Mouse (Mus musculus) cerebellum, adult 11-12 months (tissue): Measurements from ENCODE around the gene Man2a1.
"Not testable (repeated sequence)": the region's sequence is repeated elsewhere in the genome, so short reads cannot be mapped to it uniquely, and the experiment has no call there.

Experiments
- DNase-seq: peaks from one replicate; pipeline ENCODE4 v3.0.0; 2022

The Man2a1 gene

DNA sequence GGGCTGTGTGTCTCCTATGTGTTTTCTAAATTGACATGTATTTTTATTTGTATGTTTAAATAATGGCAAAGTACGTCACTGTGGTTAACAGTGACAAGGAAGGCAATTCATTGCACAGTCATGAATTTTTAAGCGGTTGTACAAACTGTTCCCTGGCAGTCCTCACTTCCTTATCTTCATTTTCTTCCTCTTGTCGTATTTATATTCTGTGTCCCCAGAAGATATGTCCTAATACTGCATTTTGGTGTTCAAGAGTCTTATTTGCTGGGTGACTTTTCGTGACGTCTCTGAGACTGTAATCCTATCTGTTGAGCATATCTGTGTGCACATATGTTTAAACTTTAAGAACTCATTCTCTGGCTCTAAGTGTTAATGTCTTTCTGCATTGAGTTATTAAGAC lies 120.6 kb downstream of the Man2a1 start:
- DNase-seq = no peak

DNA sequence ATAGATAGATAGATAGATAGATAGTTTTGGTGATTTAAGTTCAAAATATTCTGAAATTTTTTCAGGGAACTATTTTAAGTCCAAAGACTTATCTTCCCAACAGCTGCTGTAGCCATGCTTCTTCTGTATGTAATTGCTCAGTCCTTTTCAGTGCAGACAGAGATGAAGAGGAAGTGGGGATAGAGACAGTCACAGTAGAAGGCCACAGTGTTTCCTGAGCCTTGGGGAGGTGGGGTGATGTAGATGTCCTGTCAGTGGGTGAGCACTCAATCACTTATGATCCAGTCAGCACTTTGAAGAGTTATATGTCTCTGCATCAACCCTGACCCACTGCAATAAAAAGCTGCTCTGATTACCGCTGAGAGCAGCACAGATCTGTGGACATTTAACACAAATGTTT lies 122.6 kb downstream of the Man2a1 start:
- DNase-seq = no peak

DNA sequence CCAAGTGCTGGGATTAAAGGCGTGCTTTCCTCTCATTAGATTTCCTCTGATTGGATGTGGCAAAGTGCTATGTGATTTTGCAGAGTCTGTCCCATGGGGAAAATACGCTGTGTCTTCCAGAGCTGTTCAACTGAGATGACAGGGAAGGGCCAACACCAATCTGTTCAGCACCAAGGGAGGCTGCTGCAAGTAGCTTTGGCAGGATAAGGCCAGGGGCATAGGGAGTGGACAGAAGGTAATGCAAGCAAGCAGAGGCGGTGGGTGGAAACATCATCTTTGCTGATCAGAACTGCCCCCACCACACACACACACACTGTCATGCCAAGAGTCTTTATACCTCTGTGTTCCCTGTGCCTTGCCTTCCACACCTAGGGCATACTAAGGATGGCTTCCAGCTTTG lies 124.7 kb downstream of the Man2a1 start:
- no peak for DNase-seq

DNA sequence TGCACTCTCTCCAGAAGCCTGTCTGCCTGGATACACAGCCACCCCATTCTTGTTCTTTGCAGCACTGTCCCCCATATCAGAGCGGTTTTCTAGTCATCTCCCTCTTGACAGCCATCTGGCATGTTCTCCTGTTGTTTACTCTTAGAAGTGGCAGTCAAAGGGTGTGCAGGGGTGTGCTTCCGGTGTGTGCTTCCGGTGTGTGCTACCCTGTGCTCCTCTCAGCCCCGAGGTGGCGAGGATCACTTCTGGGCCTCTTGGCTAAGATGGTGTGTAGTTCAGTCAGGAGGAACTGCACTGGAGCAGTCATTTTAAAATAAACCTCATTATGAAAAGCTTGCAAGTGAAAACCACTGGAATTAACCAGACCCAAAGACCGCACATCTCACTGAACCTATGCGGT lies 125.5 kb downstream of the Man2a1 start:
- no peak for DNase-seq

DNA sequence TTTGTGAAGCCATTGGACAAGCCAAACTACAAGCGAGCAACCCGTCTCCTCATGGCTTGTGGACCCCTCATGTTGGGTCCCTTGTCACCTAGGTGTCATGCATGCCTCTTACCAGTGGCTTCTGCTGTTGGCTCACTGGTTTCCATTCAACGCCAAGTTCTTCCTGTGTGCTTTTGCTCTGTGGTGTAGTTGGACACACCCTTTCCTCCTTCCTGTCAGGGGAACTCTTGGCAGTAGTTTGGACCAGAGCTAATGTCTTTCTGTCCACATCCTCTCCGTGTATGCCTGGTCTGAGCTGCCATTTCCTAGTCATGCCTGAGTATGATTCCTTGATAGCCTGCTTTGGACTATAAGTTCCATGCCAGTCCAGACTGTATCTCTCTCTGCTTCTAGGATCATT lies 135.0 kb downstream of the Man2a1 start:
- no peak for DNase-seq

DNA sequence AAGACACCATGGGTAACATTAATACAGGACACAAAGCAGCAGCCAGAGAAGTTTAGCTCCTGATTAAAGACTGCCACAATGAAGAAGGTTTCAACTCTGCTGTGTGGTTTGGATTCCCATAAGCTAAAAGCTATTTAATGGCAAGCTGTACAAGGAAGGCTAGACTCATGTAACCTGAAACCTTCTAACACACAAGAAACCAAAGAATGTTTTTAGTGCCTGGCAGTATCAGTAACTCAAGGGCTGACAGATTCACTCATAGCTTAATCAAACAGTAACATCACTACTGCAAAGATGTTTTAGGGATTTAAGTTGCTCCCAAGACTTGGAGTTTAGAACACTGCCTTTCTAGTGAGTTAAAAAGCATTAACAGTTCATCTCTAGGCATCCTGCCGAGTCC lies 137.4 kb downstream of the Man2a1 start:
- no peak for DNase-seq

- DNase-seq = peak; percentile 50
Measured at GRCm38 (mm10) chr17:64739129-64739528, 138.6 kb downstream of the Man2a1 start.

- no peak for DNase-seq
Measured at GRCm38 (mm10) chr17:64742715-64743605, 142.4 kb downstream of the Man2a1 start.

GRCm38 (mm10) chr17:64743606-64744300 lies 143.2 kb downstream of the Man2a1 start:
- DNase-seq = no peak

DNA sequence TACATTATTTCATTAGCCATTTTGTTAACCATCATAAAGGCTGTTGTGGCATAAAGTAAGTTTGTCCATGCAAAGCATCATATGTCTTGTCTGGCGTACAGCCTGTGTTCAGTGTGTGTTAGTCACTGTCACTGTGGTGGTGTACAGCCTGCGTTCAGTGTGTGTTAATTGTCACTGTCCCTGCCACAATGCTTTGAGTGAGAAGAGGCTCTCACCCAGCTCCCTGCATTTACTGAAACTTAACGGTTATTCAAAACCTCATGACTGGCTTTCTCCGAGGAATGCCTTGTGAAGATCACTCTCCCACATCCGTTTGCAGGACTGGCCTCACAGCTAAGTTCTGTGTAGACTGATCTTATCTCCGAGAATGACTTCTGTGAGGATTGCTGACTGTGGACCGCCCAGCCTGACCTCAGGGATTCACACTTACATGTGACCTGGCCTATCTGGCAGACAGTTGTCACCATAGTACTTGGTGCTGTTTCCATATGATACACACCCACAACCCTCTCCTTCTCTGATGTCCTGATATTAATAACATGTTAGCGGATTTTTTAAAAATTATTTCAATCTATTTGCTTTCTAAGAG lies 146.2 kb downstream of the Man2a1 start:
- no peak for DNase-seq

DNA sequence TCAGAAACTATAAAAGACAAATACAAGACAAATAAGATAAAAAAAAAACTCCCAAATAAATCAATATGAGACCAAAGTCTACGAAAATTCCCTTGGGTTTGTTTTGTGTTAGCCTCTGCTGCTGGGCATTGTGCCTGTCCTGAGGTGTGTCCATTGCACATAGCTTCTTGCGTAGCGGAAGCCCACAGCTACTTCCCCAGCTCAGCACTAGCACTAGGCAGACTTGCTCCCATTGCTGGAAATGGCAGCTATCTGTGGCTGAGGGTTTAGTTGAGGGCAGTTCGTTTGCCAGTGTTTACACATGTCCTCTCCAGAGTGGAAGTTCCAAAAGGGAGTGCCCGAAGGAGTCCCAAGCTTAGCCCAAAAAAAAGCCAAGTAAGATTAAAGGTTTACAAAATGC lies 146.9 kb downstream of the Man2a1 start:
- no peak for DNase-seq

DNA sequence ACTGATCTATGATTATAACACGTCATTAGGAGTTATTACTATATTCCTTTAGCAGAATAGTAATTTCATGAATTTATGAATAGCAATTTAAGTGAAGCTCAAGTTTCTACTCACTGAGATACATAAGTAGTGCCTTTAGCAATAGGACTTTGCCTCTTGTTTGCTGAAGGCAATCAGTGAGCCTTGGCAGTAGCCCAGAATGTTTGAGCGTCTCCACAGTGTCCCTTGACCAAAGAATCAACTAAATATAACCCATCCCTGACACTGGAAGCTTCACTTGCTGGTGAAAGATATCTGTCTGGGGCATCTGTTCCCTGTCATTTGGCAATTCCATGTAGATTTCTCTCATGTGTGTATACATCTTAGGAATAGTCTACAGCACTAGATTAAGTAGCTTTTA lies 147.6 kb downstream of the Man2a1 start:
- no peak for DNase-seq

DNA sequence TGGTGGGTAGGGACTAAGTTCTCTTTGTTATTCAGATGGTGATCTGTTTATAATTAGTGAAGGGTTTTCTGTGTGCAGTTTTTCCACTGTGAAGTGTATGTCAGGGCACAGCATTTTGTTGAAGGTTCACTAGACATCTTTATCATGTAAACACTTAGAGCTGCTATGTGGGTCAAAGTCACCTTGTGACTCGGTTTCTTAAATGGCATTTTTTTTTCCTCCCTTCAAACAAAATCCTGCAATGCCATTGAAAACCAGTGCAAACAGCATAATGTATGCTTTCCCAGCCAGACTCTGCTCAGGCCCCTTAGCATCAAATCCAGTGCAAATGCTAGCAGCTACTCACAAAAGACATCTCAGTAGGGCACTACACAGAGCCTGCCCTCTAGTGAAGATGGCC lies 148.6 kb downstream of the Man2a1 start:
- no peak for DNase-seq

DNA sequence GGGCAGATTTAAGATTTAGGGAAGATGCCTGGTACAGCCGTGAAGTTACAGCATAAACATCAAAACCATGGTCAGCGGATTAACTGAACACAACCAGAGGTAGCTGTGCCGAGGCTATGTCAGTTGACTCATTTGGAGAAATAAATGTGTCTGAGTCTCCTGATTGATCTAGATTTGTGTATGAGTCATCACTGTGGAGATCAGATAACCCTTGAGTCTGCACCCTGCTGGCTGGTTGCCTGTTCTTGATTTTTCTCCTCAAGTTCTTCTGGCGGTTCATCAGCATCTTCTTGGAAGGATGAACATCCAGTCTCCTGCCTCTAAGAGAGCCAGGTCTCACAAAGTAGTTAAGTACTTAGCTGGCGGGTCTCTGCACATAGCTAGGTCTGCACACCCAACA lies 150.7 kb downstream of the Man2a1 start:
- no peak for DNase-seq

- DNase-seq = no peak
Measured at GRCm38 (mm10) chr17:64752126-64753019, 151.8 kb downstream of the Man2a1 start.

DNA sequence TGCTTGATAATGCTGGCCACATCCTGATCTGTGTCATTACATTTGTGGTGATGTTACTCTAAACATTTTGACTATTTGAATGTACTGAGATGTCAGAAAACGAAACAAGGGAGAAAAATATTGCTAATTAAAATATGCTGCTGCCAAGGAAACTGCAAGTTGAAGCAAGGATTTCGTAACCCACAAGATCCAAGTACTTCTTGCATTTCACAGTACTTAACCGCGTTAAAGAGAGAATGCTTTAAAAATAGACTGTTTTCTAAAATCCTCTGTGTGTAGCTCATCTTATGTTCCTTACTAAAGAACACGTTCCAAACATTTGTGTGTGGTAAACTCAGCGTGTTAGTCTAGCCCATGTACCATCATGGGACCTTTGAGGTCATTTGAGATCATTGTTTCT lies 153.0 kb downstream of the Man2a1 start:
- no peak for DNase-seq

DNA sequence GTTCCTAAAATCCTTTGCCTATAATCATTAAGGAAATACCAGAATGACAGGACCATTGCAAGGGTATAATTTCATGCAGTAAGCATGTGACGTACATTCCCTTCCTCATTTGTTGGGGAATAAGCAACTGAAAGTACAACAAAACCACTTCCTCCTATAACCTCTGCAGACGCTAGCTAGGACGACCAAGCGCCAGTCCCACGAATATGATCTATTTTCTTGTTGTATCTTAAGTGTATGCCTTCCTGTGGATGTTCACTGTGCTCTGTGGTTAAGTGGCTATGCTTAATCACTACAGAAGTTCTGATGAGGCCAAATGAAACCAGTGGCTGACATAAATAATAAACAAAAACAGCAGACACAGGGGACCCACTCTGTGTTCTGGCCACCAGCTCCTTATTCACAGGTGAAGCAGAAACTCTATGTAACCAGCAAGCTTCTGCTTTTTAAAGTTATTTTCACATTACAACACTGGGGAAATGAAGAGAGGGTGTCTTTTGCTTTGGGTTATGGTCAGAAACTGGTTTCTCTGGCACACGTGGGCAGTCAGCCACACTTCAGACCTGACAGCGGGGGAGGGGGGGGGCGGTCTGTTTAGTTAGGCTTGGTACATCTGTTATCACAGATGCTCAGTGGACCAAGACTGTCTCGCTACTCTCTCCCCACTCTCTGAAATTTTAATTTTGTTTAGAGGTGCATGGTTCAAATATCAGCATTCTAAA lies 153.8 kb downstream of the Man2a1 start:
- DNase-seq = no peak

GRCm38 (mm10) chr17:64755191-64755590 lies 154.7 kb downstream of the Man2a1 start:
- no peak for DNase-seq

GRCm38 (mm10) chr17:64762651-64763050 lies 162.1 kb downstream of the Man2a1 start:
- DNase-seq = not testable (repeated sequence)

DNA sequence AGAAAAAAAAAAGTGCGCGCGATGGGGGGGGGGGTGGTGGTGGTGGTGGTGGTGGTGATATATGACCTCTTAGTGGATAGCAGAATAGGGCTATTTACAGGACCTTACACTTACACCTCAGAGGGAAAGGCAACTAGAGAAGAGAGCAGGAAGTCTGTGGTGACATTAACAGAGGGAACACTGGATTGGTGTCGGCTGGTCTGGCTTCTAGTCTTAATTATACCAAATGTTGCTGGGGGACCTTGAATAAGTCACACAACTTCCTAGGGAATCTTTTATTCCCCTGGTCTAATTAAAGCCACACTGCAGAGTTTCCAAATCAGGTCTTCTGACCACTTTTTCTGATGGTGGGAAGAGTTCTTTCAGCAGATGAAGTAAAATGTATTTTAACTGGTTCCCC lies 163.0 kb downstream of the Man2a1 start:
- DNase-seq = no peak

- no peak for DNase-seq
Measured at GRCm38 (mm10) chr17:64764175-64765122, 163.9 kb downstream of the Man2a1 start.
